Mouse (Mus musculus) left cerebral cortex, postnatal 14 days (tissue): ENCODE data around the gene 3110082J24Rik. TPM values are rescaled to one million over a fixed set of nuclear protein-coding genes. Genes with fewer than 3 reads are reported as not detected.
A peak's percentile ranks its signal among the peaks of the same experiment; 100 is the strongest.

Experiments used
- DNase-seq, 2 experiments: peaks; one replicate each; pipeline ENCODE4 v3.0.0; 2021 to 2022; ENCODE audit warnings: low spot score in 2 of 2, mixed read lengths in 1 of 2
- intact Hi-C: fragments of 180-260 bp; cut with DNase I; formaldehyde crosslinking; loops from one replicate; pipeline ENCODE4 v1.15.1; 2025
- long read RNA-seq, 2 experiments: library from polyadenylated mRNA; stranded (forward); transcript quantifications; one replicate each; pipeline ENCODE4 v2.0.0; 2021
- total RNA-seq, 2 experiments: library from RNA; stranded (reverse); gene quantifications; 2 replicates each; pipeline ENCODE4 v1.2.3; 2021

The 3110082J24Rik gene
- 1 to 10 TPM; 2.1 to 3.7 TPM for total RNA-seq
- long read RNA-seq, experiment 1, partial matches to known transcripts, result 0 of 1 reads
- long read RNA-seq, experiment 1, other reads (novel, unspliced or antisense), result 1 of 1 reads
- long read RNA-seq, experiment 2, result 0 reads

GRCm38 (mm10) chr5:30105668-30106300 lies at the start of gene 3110082J24Rik:
Gene 3110082J24Rik, minus strand, starts transcription at chr5:30106086.
- DNase-seq, result peak in 1 of 2 experiments; percentile 50
- intact Hi-C loops, result no loop called here

GRCm38 (mm10) chr5:30155395-30155792 lies 49.5 kb upstream of the 3110082J24Rik start:
- intact Hi-C loops, result no loop called here
- peak in 1 of 2 experiments; percentile 8 for DNase-seq

- intact Hi-C loops, result no loop called here
- DNase-seq, result peak; percentile 91 to 94
Observed at GRCm38 (mm10) chr5:30154474-30155394, 48.8 kb upstream of the 3110082J24Rik start, which contains the start of the genes Hadha and Hadhb. Gene Hadha, minus strand, starts transcription at chr5:30155162. Gene Hadhb, plus strand, starts transcription at chr5:30155248.

GRCm38 (mm10) chr5:30154013-30154412 lies 48.1 kb upstream of the 3110082J24Rik start:
- intact Hi-C loops, result no loop called here
- peak in 1 of 2 experiments; percentile 13 for DNase-seq

GRCm38 (mm10) chr5:30153222-30153621 lies 47.3 kb upstream of the 3110082J24Rik start:
- DNase-seq, result no peak
- intact Hi-C loops, result no loop called here

- intact Hi-C loops, result no loop called here
Observed at GRCm38 (mm10) chr5:30152413-30152812, 46.5 kb upstream of the 3110082J24Rik start.

GRCm38 (mm10) chr5:30152007-30152406 lies 46.1 kb upstream of the 3110082J24Rik start:
- intact Hi-C loops, result no loop called here
- DNase-seq, result no peak

More at GRCm38 (mm10) chr5:30152413-30152812, 46.5 kb upstream of the 3110082J24Rik start:
- no peak for DNase-seq

GRCm38 (mm10) chr5:30148133-30148920 lies 42.4 kb upstream of the 3110082J24Rik start:
- intact Hi-C loops, result no loop called here
- DNase-seq, result no peak

- no peak for DNase-seq
- intact Hi-C loops, result no loop called here
Observed at GRCm38 (mm10) chr5:30146526-30146925, 40.6 kb upstream of the 3110082J24Rik start.

- intact Hi-C loops, result no loop called here
- no peak for DNase-seq
Observed at GRCm38 (mm10) chr5:30138193-30138592, 32.3 kb upstream of the 3110082J24Rik start.

- no peak for DNase-seq
- intact Hi-C loops, result no loop called here
Observed at GRCm38 (mm10) chr5:30137271-30137670, 31.4 kb upstream of the 3110082J24Rik start.

GRCm38 (mm10) chr5:30135711-30136231 lies 29.9 kb upstream of the 3110082J24Rik start:
- intact Hi-C loops, result no loop called here
- no peak for DNase-seq

- no peak for DNase-seq
- intact Hi-C loops, result no loop called here
Observed at GRCm38 (mm10) chr5:30132173-30132572, 26.3 kb upstream of the 3110082J24Rik start.

- intact Hi-C loops, result no loop called here
- no peak for DNase-seq
Observed at GRCm38 (mm10) chr5:30131246-30131645, 25.4 kb upstream of the 3110082J24Rik start.

- intact Hi-C loops, result no loop called here
- DNase-seq, result no peak
Observed at GRCm38 (mm10) chr5:30128680-30129079, 22.8 kb upstream of the 3110082J24Rik start.

- intact Hi-C loops, result no loop called here
- DNase-seq, result no peak
Observed at GRCm38 (mm10) chr5:30127921-30128597, 22.2 kb upstream of the 3110082J24Rik start.

- intact Hi-C loops, result no loop called here
- DNase-seq, result no peak
Observed at GRCm38 (mm10) chr5:30126756-30127155, 20.9 kb upstream of the 3110082J24Rik start.

- DNase-seq, result peak in 1 of 2 experiments; percentile 45
- intact Hi-C loops, result no loop called here
Observed at GRCm38 (mm10) chr5:30125587-30125986, 19.7 kb upstream of the 3110082J24Rik start.

- DNase-seq, result no peak
- intact Hi-C loops, result no loop called here
Observed at GRCm38 (mm10) chr5:30122481-30122880, 16.6 kb upstream of the 3110082J24Rik start.
